Mouse (Mus musculus) A20 (cell line): Measurements from ENCODE around the gene Slc8a2.

Experiments used
- DNase-seq: peaks from one replicate; pipeline ENCODE4 v3.0.0-alpha.2; 2011; ENCODE audit warnings: low read depth, low spot score

Slc8a2 gene

DNA sequence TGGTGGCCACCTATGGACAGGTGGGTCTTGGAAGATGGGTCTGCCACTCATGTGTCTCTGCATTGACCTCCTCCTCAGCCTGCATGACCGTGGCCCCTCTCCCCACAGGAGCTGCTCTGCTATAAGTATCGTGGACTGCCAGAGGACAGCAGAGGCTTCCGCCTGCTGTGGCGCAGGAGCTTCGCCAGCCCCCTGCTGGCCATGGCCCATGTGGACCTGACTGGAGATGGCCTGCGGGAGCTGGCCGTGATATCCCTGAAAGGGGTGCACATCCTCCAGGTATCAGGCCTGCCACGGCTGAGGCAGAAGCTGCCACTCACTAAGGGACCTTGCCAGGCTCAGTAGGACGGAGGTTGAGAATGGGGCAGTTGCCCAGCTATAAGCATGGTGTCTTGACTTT is 3.8 kb upstream of the Slc8a2 start:
- no peak for DNase-seq

GRCm38 (mm10) chr7:16128344-16128743 is 1.3 kb upstream of the Slc8a2 start:
- DNase-seq = no peak

GRCm38 (mm10) chr7:16128899-16129298 is 727 bp upstream of the Slc8a2 start:
- DNase-seq = no peak

- DNase-seq = no peak
Measured at GRCm38 (mm10) chr7:16129846-16130691, 443 bp downstream of the Slc8a2 start.

DNA sequence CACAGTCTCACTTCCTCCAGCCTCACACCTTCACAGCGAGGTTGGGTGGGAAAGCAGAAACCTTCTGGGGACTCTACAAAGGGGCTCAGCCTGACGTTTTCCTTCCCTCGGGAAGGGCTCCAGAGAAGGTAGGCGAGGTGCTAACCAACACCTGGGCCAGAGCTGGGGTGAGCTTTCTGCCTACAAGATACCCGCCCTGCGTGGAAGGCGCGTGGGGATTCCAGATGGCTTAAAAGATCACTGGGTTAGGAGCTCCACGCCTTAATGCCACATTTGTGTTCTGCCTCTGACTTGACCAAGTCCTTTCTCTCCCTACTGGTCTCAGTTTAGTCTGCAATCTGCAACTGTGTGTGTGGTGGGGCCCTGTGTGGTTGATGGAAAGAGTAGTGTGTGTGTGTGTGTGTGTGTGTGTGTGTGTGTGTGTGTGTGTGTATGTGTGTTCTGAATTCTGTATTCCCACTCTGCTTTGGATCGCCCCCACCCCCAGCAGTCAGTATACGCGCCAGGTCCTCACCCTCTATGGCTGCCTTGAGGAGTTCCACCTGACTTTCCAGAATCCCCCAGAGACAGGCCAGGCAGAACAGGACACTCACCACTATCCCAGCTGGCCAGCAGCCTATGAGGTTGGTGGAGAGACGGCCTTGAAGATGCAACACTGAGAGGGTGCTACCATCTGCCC is 1.5 kb downstream of the Slc8a2 start:
- DNase-seq = peak; percentile 31

DNA sequence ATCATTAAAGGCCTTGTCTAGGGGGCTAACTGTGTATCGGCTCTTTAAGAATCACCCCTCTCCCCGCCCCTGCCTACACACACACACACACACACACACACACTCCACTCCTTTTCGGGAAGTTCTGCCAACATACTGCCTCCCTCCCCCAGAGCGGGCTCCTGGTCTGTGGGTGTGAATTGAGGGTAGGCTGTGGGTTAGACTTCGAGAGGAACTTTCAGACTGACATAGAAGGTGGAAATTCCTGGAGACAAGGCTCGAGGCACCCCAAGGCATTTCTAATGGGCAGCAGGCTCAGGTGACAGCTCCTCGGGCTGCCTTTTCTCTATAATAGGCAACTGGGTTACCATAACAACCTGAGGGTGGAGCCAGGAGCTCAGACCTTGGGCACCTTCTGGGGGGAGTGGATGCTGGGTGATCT is 2.5 kb downstream of the Slc8a2 start:
- peak; percentile 68 for DNase-seq

DNA sequence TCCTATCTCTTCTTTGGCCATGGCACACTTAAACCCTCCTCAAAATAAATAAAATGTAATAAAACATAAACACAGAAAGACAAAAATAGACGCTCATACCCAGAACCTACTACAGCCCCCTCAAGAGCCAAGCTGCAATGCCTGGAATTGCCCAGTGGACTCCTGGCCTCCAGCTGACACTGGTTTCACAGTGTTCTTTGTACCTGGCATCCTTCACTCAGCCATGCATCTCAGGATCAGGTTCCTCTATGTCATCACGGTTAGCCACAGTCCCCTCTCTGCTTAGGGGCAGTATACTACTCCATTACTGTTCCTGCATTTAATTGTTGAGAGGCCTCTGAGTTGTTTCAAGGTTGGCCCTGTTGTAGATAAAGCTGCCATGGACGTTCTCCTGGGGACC is 3.3 kb downstream of the Slc8a2 start:
- no peak for DNase-seq

- no peak for DNase-seq
Measured at GRCm38 (mm10) chr7:16133691-16134090, 4.1 kb downstream of the Slc8a2 start.

GRCm38 (mm10) chr7:16134951-16135392 is 5.3 kb downstream of the Slc8a2 start:
- peak; percentile 63 for DNase-seq

- no peak for DNase-seq
Measured at GRCm38 (mm10) chr7:16146489-16147410, 17.1 kb downstream of the Slc8a2 start.

- no peak for DNase-seq
Measured at GRCm38 (mm10) chr7:16147643-16148042, 18.0 kb downstream of the Slc8a2 start.

DNA sequence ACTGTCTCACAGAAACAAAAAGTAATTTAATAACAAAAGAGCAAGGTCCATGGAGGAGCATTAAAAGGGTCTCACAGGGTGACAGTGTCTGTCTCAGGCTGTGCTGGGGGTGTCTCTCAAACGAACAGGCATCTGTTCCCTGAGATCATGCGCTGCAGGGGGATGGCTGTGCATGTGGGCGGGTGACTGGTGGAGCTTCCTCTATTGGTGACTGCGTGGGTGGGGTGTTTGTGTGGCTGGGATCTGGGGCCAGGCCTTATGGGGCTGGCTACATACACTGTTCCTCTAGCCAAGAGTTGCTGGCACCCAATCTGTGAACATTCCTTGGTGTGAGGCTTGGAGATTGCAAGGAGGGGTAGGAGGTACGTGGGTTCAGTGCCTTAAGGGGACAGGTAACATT is 19.6 kb downstream of the Slc8a2 start:
- DNase-seq = no peak

GRCm38 (mm10) chr7:16150191-16151145 is 20.8 kb downstream of the Slc8a2 start:
- no peak for DNase-seq

GRCm38 (mm10) chr7:16153522-16153921 is 23.9 kb downstream of the Slc8a2 start:
- peak; percentile 72 for DNase-seq

DNA sequence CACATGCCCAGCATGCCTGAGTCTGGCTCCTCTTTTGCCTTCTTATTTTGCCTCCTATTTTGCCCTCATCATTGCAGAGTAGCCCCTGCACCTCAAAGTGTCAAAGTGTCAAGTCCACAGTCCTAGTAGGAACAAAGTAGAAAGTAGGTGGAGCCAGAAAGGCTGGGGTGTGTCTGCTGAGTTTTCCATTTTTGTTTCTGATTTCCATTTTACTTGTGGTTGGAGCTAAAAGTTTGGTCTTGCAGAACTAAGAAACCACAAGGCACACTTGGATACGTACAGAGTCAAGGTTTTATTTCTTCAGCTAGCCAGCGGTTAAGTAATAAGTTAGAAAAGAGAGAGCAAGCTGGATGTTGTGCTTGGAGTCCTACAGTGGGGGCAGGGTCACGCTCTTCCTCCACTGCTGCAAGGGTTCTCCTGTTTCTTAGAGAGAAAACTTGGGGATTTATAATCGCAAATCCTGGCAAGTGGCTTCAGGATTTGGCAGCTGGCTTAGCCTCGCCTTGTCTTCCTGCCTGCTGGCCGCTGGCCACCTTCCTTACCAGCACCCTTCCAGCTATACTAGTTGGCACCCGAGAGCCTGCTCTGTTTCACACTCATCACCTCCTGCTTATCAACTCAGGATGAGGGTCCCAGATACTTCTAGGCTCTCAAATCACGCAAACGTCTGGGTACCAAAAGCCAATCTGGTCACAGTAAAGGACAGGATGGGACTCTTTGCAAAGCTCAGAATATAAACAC is 25.7 kb downstream of the Slc8a2 start:
- peak; percentile 43 for DNase-seq

DNA sequence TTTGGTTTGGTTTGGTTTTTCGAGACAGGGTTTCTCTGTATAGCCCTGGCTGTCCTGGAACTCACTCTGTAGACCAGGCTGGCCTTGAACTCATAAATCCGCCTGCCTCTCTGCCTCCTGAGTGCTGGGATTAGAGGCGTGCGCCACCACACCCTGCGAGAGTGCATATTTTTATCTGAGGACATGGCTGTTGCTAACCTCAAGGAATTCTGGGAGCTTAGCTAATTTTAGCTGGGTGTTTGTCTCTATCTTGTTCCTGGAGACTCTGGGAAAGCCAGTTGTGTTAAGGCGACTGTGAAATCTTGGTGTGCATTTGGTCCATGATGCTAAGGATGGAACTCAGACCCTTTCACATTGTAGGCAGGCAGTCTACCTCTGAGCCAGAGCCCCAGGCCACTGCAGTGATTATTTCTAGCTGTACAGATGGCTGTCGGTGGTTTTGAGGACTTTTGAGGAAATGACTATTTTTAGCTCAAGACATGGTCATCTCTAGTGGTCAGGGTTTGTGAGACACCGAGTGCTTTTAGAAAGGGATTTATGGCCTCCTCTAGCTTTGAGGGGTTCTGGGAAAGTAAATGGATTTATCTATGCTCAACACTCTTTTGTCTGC is 26.6 kb downstream of the Slc8a2 start:
- DNase-seq = no peak

GRCm38 (mm10) chr7:16158735-16159134 is 29.1 kb downstream of the Slc8a2 start:
- DNase-seq = no peak

GRCm38 (mm10) chr7:16160702-16161101 is 31.1 kb downstream of the Slc8a2 start:
- DNase-seq = peak; percentile 31

- no peak for DNase-seq
Measured at GRCm38 (mm10) chr7:16161302-16161701, 31.7 kb downstream of the Slc8a2 start.

DNA sequence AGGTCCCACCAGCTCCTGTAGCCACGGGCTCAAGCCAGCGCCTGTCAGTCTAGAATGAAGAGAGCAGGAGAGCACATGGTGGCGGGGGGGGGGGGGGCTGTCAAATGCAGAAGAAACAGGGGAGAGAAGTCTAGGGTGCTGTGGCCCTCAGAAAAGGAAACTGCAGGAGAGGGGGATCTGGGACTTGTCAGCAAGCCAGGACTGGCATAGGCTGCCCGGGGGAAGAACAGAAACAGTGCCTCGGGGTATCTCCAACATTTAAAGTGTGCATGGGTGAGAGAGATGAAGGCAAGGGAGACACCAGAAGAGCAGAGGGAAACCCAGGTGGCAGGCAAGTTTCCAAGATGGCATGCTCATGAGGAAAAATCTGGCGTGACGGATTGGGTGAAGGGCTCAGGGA is 32.4 kb downstream of the Slc8a2 start:
- DNase-seq = no peak
